Comparison of ENCODE assay signal across 30 mouse cellular contexts in the genomic region with DNA sequence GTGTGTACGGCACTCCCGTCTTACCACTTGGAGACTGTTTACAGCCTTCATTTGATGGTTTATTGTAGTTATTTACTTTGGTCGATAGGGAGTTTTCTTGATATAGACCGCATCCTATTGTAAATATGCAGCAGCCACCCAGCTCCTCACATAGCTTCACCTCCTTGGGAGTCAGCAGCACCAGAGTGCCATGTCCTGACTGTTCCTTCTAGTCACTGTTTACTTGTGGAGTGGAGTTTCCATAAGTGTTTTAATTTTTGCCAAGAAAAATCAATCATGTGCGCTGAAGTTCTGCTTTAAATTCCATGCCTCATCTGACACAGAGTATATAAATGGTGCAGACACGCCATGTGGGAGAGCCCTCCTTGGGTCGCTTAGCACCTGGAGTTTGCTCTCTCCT.
"Had no signal": no experiment of that assay in that cellular context is flagged by ENCODE, and none has a peak within 500 bp of the region (broad histone marks: within the 10 kb centered on the region; RNA-seq: fewer than 3 reads in every experiment).

No protein-coding gene starts in this region.

- H3K27me3 ChIP-seq: liver, embryonic 13.5 days; liver, embryonic 15.5 days; neural tube, embryonic 12.5 days had no signal

- DNase-seq: left cerebral cortex, postnatal 4 days; liver; liver, embryonic 13.5 days; liver, postnatal 0 days; lung, adult 2 months; lung, postnatal 10 days; lung, postnatal 14 days; lung, postnatal 36 days; lung, postnatal 4 days; midbrain, embryonic 14.5 days had no signal

- H3K4me2 ChIP-seq: limb, embryonic 12.5 days; limb, embryonic 13.5 days; limb, embryonic 15.5 days; liver, embryonic 11.5 days; liver, embryonic 12.5 days; liver, embryonic 13.5 days; liver, embryonic 15.5 days; midbrain, embryonic 11.5 days; midbrain, embryonic 12.5 days; midbrain, embryonic 13.5 days; midbrain, embryonic 15.5 days; neural tube, embryonic 12.5 days; neural tube, embryonic 13.5 days had no signal

- ATAC-seq: liver, embryonic 12.5 days; liver, postnatal 0 days; midbrain, embryonic 13.5 days; midbrain, embryonic 15.5 days; midbrain, embryonic 16.5 days had no signal

- H3K9ac ChIP-seq: limb, embryonic 12.5 days; limb, embryonic 13.5 days; limb, embryonic 15.5 days; liver, embryonic 12.5 days; liver, embryonic 13.5 days; liver, embryonic 14.5 days; liver, embryonic 15.5 days; liver, postnatal 0 days; midbrain, embryonic 12.5 days; midbrain, embryonic 13.5 days; midbrain, embryonic 15.5 days; neural tube, embryonic 12.5 days; neural tube, embryonic 13.5 days had no signal

- H3K4me1 ChIP-seq: limb, embryonic 12.5 days; limb, embryonic 13.5 days; limb, embryonic 15.5 days; midbrain, embryonic 10.5 days; midbrain, embryonic 12.5 days; midbrain, embryonic 13.5 days; midbrain, embryonic 15.5 days; neural tube, embryonic 12.5 days; neural tube, embryonic 13.5 days had no signal

- H3K36me3 ChIP-seq: limb, embryonic 10.5 days; limb, embryonic 12.5 days; limb, embryonic 13.5 days; limb, embryonic 15.5 days; liver, embryonic 12.5 days; liver, embryonic 13.5 days; liver, embryonic 15.5 days; midbrain, embryonic 10.5 days; midbrain, embryonic 12.5 days; midbrain, embryonic 13.5 days; midbrain, embryonic 15.5 days; neural tube, embryonic 12.5 days; neural tube, embryonic 13.5 days had no signal

- H3K27ac ChIP-seq: left cerebral cortex, adult 2 months; limb, embryonic 10.5 days; limb, embryonic 12.5 days; limb, embryonic 13.5 days; limb, embryonic 15.5 days; liver, embryonic 12.5 days; liver, embryonic 13.5 days; liver, embryonic 14.5 days; liver, embryonic 15.5 days; macrophage; midbrain, embryonic 10.5 days; midbrain, embryonic 12.5 days; midbrain, embryonic 13.5 days; midbrain, embryonic 15.5 days; neural tube, embryonic 12.5 days; neural tube, embryonic 13.5 days had no signal

- H3K4me3 ChIP-seq: left cerebral cortex, adult 2 months; limb, embryonic 10.5 days; limb, embryonic 12.5 days; limb, embryonic 13.5 days; limb, embryonic 15.5 days; liver, embryonic 12.5 days; liver, embryonic 13.5 days; liver, embryonic 15.5 days; megakaryocyte, embryonic 14.5 days; midbrain, embryonic 10.5 days; midbrain, embryonic 12.5 days; midbrain, embryonic 13.5 days; midbrain, embryonic 15.5 days; myocyte; neural tube, embryonic 12.5 days; neural tube, embryonic 13.5 days had no signal

- H3K9me3 ChIP-seq: limb, embryonic 10.5 days; limb, embryonic 12.5 days; limb, embryonic 13.5 days; limb, embryonic 15.5 days; liver, embryonic 12.5 days; liver, embryonic 13.5 days; liver, embryonic 15.5 days; megakaryocyte, embryonic 14.5 days; midbrain, embryonic 10.5 days; midbrain, embryonic 12.5 days; midbrain, embryonic 13.5 days; midbrain, embryonic 15.5 days; neural tube, embryonic 12.5 days; neural tube, embryonic 13.5 days had no signal
